Mouse (Mus musculus) heart, adult 2 months (tissue): ENCODE measurements at regions not wholly inside any gene's neighbourhood (a gene's known extent, or its start where the extent isn't known, plus 50 kb on each side); places are given as distances from the start of the nearest gene placed in this dataset.

ENCODE experiments used
- DNase-seq, 2 experiments: peaks; one replicate each; pipeline ENCODE4 v3.0.0; 2021
- H3K27ac ChIP-seq: fragments of 200-600 bp; 2 replicates; pipeline ENCODE4 v1.8.1; 2022
- H3K27me3 ChIP-seq: fragments of 200-500 bp; 2 replicates; pipeline ENCODE4 v1.6.1; 2012; ENCODE audit warnings: mild to moderate bottlenecking, low read length, inconsistent platforms, mixed read lengths; ENCODE audit not compliant: control insufficient read depth, insufficient read depth
- H3K36me3 ChIP-seq: fragments of 200-500 bp; 2 replicates; pipeline ENCODE4 v1.6.1; 2012; ENCODE audit warnings: low read length, inconsistent platforms; ENCODE audit not compliant: control insufficient read depth, insufficient read depth
- H3K4me1 ChIP-seq: fragments of 200-500 bp; 2 replicates; pipeline ENCODE4 v1.6.1; 2011; ENCODE audit warnings: low read length; ENCODE audit not compliant: control insufficient read depth, insufficient read depth
- H3K4me3 ChIP-seq: fragments of 200-600 bp; 2 replicates; pipeline ENCODE4 v1.8.1; 2022
- H3K79me2 ChIP-seq: fragments of 200-500 bp; replicated peaks from 2 replicates; pipeline ENCODE4 v1.6.1; 2012; ENCODE audit warnings: mild to moderate bottlenecking, inconsistent platforms, low read length, moderate library complexity, mixed read lengths; ENCODE audit not compliant: control insufficient read depth, insufficient read depth
- H3K9ac ChIP-seq: fragments of 200-500 bp; 2 replicates; pipeline ENCODE4 v1.6.1; 2012; ENCODE audit warnings: low read depth, mild to moderate bottlenecking, control low read depth, inconsistent platforms, low read length, mixed read lengths
- CTCF ChIP-seq: fragments of 200-600 bp; IDR thresholded peaks from 2 replicates; pipeline ENCODE4 v1.8.1; 2022; ENCODE audit warnings: antibody characterized with exemption, mild to moderate bottlenecking, moderate library complexity
- EP300 ChIP-seq: fragments of 200-500 bp; IDR thresholded peaks from 2 replicates; pipeline ENCODE4 v1.6.1; 2011; ENCODE audit warnings: low read depth, low read length, control low read depth; ENCODE audit not compliant: insufficient read depth
- POLR2A ChIP-seq: fragments of 200-500 bp; IDR thresholded peaks from 2 replicates; pipeline ENCODE4 v1.6.1; 2011; ENCODE audit warnings: mild to moderate bottlenecking, low read depth, low read length, control low read depth; ENCODE audit not compliant: insufficient read depth
- WGBS: fragments of 180-500 bp; shearing (Covaris S2); methylation state at CpG from one replicate; pipeline ENCODE4 v1.1.7; 2018; 5-methylcytosine and 5-hydroxymethylcytosine counted together
- intact Hi-C: fragments of 180-260 bp; cut with DNase I; formaldehyde crosslinking; loops from one replicate; pipeline ENCODE4 v1.15.1; 2025

- Histone ChIP-seq H3K4me3 (no peak overlapping the region), H3K36me3 (no peaks in the 10 kb centered on the region), H3K79me2 (no peaks in the 10 kb centered on the region), H3K27ac (no peak overlapping the region), H3K9ac (no peak overlapping the region), H3K4me1 (no peaks in the 10 kb centered on the region), H3K27me3 (no peaks in the 10 kb centered on the region)
- WGBS, result 76% methylated on average over 1 of the region's 1 CpGs
- TF ChIP-seq POLR2A (no peak), CTCF (no peak), EP300 (no peak)
- intact Hi-C loops, result no loop called here
- DNase-seq, result no peak
Observed at GRCm38 (mm10) chr14:123100371-123100770, 116.5 kb upstream of the Tmtc4 start.

DNA sequence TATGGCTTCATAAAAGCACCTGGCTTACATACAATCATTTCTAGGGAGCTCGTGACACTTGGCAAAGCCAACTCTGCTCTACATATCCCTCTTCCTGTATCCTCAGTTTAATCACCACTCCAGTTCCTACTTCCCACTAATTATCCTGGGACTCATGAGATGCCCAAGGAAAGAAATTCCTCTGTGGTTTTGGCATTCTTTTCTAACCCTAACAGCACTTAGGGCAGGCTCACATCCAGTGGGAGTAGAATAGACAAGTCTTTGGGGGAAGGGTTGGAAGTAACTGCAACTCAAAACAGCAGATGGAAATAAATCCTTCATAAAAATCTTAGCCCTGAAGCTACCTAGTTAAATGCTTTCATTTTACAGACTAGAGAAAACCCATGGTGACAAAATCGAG, 112.3 kb upstream of the Tmtc4 start:
- Histone ChIP-seq H3K4me3 (no peak overlapping the region), H3K27ac (no peak overlapping the region), H3K9ac (no peak overlapping the region), H3K79me2 (no peaks in the 10 kb centered on the region), H3K4me1 (no peaks in the 10 kb centered on the region), H3K27me3 (no peaks in the 10 kb centered on the region), H3K36me3 (no peaks in the 10 kb centered on the region)
- no peak for DNase-seq
- 59% methylated on average over 2 of the region's 2 CpGs for whole genome bisulfite sequencing
- TF ChIP-seq CTCF, result no peak
- no peak for TF ChIP-seq POLR2A
- TF ChIP-seq EP300, result no peak
- intact Hi-C loops, result no loop called here

DNA sequence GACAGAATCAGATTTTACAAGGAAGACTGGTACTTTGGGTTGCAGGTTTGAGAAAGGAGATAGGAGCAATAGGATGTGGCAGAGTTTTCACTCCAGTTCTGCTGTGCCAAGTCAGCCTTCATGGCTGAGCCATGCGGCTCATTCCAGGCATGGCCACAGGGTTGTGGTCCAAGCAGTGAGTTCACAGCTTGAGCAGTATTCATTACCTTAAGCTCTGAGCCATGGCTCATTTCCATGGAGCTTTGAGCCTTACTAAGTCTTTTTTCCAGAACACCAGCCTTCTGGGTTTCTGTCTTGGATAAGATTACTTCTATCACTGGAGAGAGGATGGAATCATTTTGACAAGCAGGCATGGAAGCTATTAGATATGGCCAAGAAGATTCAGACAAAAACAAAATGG, 98.2 kb upstream of the Tmtc4 start:
- intact Hi-C loops, result no loop called here
- 93% methylated on average over 1 of the region's 1 CpGs for WGBS
- DNase-seq, result no peak
- Histone ChIP-seq H3K79me2 (no peaks in the 10 kb centered on the region), H3K27ac (no peak overlapping the region), H3K4me3 (no peak overlapping the region), H3K36me3 (no peaks in the 10 kb centered on the region), H3K4me1 (no peaks in the 10 kb centered on the region), H3K9ac (no peak overlapping the region), H3K27me3 (no peaks in the 10 kb centered on the region)
- TF ChIP-seq POLR2A (no peak), EP300 (no peak), CTCF (no peak)

DNA sequence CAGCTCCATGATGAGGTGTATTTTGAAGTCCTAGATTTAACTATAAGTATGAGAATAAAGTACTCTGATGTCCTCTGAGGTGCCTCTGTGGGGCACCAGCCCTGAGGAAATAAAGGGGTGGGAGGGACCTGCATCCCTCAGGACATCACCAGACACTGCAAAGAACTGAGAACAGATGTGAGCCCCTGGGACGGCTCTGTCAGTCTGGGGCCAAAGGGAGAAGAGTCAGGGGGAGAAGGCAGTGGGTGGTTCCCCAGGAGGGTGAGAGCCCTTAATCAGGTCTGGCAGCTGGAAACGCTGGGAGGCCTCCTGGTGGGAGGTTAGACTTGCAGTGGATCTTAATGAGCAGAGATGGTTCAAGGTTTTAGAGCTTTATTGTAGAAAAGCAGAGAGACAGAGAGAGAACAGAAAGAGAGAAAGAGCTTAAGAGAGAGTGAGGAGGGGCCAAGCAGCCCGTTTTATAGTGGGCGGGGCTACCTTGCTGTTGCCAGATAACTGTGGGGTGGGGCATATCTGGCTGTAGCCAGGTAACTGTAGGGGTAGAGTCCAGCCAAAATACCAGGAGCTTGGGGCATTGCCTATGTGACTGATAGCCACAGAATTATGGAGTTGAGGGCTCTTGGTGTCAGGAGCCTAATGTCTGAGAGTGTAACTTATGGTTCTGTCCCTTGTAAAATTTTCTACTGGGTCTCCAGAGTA, 97.3 kb upstream of the Tmtc4 start:
- Histone ChIP-seq H3K36me3 (no peaks in the 10 kb centered on the region), H3K4me3 (no peak overlapping the region), H3K4me1 (no peaks in the 10 kb centered on the region), H3K27ac (no peak overlapping the region), H3K79me2 (no peaks in the 10 kb centered on the region), H3K27me3 (no peaks in the 10 kb centered on the region), H3K9ac (no peak overlapping the region)
- no peak for DNase-seq
- intact Hi-C loops, result no loop called here
- 24% methylated on average over 4 of the region's 4 CpGs for WGBS
- TF ChIP-seq CTCF, result no peak

GRCm38 (mm10) chr14:123079733-123080132, 95.9 kb upstream of the Tmtc4 start:
- WGBS, result 58% methylated on average over 2 of the region's 2 CpGs
- intact Hi-C loops, result no loop called here

DNA sequence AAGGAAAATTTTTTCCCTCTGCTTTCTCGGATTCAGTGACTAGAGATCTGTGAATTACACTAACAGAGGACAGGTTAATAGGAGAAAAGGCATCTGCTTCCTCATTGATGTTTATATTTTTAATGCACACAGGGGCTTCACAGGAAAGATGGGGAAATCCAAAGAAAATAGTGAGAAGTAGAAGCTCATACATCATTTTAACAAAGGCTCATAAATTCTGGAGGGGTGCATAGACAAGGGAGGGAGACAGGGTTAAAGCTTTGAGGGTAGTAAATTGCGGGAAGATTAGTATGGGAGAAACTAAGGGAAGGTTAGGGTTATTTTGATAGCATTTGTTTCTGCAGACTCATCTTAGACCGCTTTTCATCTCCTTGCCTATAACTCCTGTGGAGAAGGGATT, 95.0 kb upstream of the Tmtc4 start:
- no peak overlapping the region for H3K4me3 ChIP-seq
- TF ChIP-seq CTCF (no peak), POLR2A (no peak), EP300 (no peak)
- no peaks in the 10 kb centered on the region for H3K36me3 ChIP-seq
- intact Hi-C loops, result no loop called here
- no peaks in the 10 kb centered on the region for H3K4me1 ChIP-seq
- 72% methylated on average over 3 of the region's 3 CpGs for WGBS
- no peak overlapping the region for H3K9ac ChIP-seq
- H3K79me2 ChIP-seq, result no peaks in the 10 kb centered on the region
- no peak overlapping the region for H3K27ac ChIP-seq
- DNase-seq, result no peak
- H3K27me3 ChIP-seq, result no peaks in the 10 kb centered on the region

More at GRCm38 (mm10) chr14:123079733-123080132, 95.9 kb upstream of the Tmtc4 start:
- no peak overlapping the region for H3K9ac ChIP-seq
- H3K4me1 ChIP-seq, result no peaks in the 10 kb centered on the region
- H3K27me3 ChIP-seq, result no peaks in the 10 kb centered on the region
- no peak overlapping the region for H3K27ac ChIP-seq
- no peaks in the 10 kb centered on the region for H3K36me3 ChIP-seq
- no peaks in the 10 kb centered on the region for H3K79me2 ChIP-seq
- H3K4me3 ChIP-seq, result no peak overlapping the region
- DNase-seq, result no peak
- TF ChIP-seq EP300 (no peak), CTCF (no peak)
